Mouse (Mus musculus) cerebellum, adult 2 months (tissue): Measurements from ENCODE around the gene 3110040M04Rik. TPM values are rescaled to one million over a fixed set of nuclear protein-coding genes. Genes with fewer than 3 reads are reported as not detected.
A peak's percentile ranks its signal among the peaks of the same experiment; 100 is the strongest.
"Not testable (repeated sequence)": the region's sequence is repeated elsewhere in the genome, so short reads cannot be mapped to it uniquely, and the experiment has no call there.

Experiments
- DNase-seq, 2 experiments: peaks; one replicate each; pipeline ENCODE4 v3.0.0; 2021
- H3K27ac ChIP-seq: fragments of 200-500 bp; 2 replicates; pipeline ENCODE4 v1.5.1; 2012; ENCODE audit warnings: low read length, control low read depth, inconsistent platforms; ENCODE audit not compliant: insufficient read depth
- H3K27me3 ChIP-seq: fragments of 200-500 bp; 2 replicates; pipeline ENCODE4 v1.6.1; 2012; ENCODE audit warnings: inconsistent platforms, mild to moderate bottlenecking, low read length, moderate library complexity; ENCODE audit not compliant: control insufficient read depth, insufficient read depth
- H3K4me1 ChIP-seq: fragments of 200-500 bp; 2 replicates; pipeline ENCODE4 v1.6.1; 2011; ENCODE audit warnings: low read length; ENCODE audit not compliant: control insufficient read depth, insufficient read depth
- H3K4me3 ChIP-seq: fragments of 200-500 bp; replicated peaks from 2 replicates; pipeline ENCODE3; 2011; ENCODE audit warnings: mild to moderate bottlenecking, low read depth, low read length, control low read depth; ENCODE audit not compliant: insufficient read depth
- CTCF ChIP-seq: fragments of 200-500 bp; IDR thresholded peaks from 2 replicates; pipeline ENCODE4 v1.5.1; 2011; ENCODE audit warnings: low read depth, mild to moderate bottlenecking, control low read depth, low read length, moderate library complexity, borderline replicate concordance; ENCODE audit not compliant: insufficient read depth
- POLR2A ChIP-seq: fragments of 200-500 bp; IDR thresholded peaks from 2 replicates; pipeline ENCODE4 v1.6.1; 2011; ENCODE audit warnings: low read length, control low read depth, borderline replicate concordance; ENCODE audit not compliant: insufficient read depth
- WGBS: fragments of 180-500 bp; shearing (Covaris S2); methylation state at CpG from one replicate; pipeline ENCODE4 v1.1.7; 2018; 5-methylcytosine and 5-hydroxymethylcytosine counted together
- polyA plus RNA-seq: library from polyadenylated mRNA; depleted of rRNA; stranded (reverse); fragments of >200 nt; gene quantifications from 2 replicates; pipeline ENCODE4 v1.2.3, GENCODE M21; 2012

The 3110040M04Rik gene
- polyA plus RNA-seq, 1 experiment, result not detected

GRCm38 (mm10) chr1:151167297-151168047 is 36.4 kb upstream of the 3110040M04Rik start:
- Histone ChIP-seq H3K4me1 (no peaks in the 10 kb centered on the region), H3K27ac (no peak overlapping the region), H3K27me3 (no peaks in the 10 kb centered on the region), H3K4me3 (no peak overlapping the region)
- TF ChIP-seq CTCF (no peak), POLR2A (no peak)
- DNase-seq, result peak in 1 of 2 experiments; percentile 2
- 31% methylated on average over 12 of the region's 12 CpGs for WGBS

DNA sequence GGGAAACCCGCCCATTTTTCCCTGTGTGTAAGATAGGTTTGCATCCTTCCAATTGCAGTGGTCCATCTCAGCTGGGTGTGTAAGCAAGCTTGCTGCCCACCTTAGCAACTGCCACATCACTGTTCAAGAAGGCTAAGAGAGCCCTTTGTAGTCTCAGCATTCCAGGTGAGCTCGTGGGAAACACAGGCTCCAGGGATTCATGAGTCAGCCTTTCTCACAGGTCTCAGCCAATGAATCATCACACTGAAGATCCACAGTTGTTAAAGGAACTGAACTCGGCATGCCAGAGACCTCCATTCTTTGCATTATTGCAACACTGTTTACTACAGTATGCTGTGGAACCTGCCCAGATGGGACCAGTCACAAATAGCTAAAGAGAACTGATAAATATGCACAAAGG is 35.3 kb upstream of the 3110040M04Rik start:
- no peak for DNase-seq
- TF ChIP-seq CTCF (no peak), POLR2A (no peak)
- no peak overlapping the region for H3K27ac ChIP-seq
- 77% methylated on average over 3 of the region's 3 CpGs for WGBS
- H3K4me3 ChIP-seq, result no peak overlapping the region
- H3K4me1 ChIP-seq, result no peaks in the 10 kb centered on the region
- no peaks in the 10 kb centered on the region for H3K27me3 ChIP-seq

DNA sequence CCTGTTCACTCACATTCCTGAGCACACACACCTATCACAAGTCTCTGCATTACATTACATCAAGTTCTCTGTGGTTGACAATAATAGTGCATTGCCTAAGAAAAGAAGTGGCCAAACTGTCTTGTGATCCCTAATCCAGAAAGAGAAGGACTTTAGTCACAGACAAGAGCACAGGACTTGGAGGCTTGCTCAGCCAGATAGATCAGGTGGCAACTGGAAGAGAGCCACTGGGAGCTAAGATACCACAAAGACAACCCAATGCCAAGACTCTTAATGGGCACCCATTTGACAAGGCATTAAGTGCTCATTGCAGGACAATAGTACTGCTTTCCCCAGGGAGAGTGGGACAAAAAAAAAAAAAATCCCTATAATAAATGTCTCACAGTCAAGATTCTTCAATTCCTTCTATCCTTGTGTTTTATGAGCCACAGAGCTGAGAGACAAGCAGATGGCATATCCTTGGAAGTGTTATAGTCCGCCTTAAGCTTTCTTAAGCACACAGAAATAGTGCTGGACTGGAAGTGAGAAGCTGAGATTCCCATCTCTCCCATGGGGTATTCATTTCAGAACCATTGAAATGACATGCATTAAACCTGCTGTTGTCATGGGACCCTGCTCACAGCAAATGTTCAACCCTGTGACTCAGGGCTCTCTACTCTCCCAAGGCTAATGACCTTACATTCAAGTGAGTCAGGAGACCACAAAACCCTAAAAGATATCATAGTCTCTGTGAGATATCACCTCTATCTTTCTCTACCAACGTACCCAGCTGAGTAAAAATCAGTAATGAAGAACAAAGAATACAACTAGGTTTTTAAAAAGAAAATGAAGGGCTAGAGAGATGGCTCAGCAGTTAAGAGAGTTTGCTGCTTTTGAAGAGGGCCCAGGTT is 32.1 kb upstream of the 3110040M04Rik start:
- Histone ChIP-seq H3K4me3 (no peak overlapping the region), H3K27me3 (no peaks in the 10 kb centered on the region), H3K27ac (no peak overlapping the region), H3K4me1 (no peaks in the 10 kb centered on the region)
- TF ChIP-seq POLR2A, result no peak
- TF ChIP-seq CTCF, result no peak
- no peak for DNase-seq
- WGBS, result 77% methylated on average over 2 of the region's 2 CpGs

DNA sequence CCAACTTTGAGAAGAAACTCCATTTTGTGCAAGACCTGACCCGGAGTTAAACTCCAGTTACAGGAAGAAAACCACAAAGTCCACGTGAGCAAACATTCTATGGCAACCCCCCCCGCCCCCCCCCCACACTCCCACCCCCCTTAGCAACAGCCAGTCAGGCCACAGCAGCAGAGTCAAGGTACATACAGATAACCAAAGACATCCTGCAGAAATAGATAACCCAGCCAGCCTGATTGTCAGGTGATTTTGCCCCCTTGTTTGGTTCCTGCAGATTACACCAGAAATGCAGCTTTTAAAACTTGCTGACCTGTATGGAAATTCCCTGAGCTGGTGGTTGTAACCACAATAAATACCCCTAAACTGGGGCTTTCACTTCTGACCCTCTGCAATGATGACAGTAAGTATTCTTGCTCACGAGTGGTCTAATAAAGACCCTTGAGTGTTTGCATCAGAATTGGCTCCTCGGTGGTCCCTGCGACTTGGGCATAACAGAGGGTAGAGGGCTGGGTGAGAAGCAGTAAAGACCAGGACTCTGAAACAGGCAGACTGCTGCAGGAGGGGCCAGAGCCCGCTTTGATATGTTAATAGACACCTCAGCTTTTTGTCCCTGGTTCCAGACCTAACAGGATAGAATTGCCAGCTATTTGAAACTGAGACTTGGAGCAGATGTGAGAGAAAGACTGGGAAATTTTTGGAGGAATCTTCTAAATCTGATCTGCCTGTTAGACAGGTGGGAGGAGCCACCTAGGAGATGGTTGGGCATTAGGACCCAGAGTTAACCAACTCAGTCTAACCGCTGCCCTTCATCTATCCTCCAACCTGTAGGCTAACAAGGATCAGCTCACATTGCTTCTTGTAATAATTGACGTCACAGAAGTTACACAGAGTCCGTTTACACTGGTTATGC is 26.6 kb upstream of the 3110040M04Rik start:
- H3K27ac ChIP-seq, result no peak overlapping the region
- no peaks in the 10 kb centered on the region for H3K4me1 ChIP-seq
- H3K27me3 ChIP-seq, result no peaks in the 10 kb centered on the region
- WGBS, result 16% methylated on average over 10 of the region's 10 CpGs
- H3K4me3 ChIP-seq, result peak overlapping the region; percentile 44
- no peak for TF ChIP-seq POLR2A
- TF ChIP-seq CTCF, result no peak
- peak in 1 of 2 experiments; percentile 8 for DNase-seq

DNA sequence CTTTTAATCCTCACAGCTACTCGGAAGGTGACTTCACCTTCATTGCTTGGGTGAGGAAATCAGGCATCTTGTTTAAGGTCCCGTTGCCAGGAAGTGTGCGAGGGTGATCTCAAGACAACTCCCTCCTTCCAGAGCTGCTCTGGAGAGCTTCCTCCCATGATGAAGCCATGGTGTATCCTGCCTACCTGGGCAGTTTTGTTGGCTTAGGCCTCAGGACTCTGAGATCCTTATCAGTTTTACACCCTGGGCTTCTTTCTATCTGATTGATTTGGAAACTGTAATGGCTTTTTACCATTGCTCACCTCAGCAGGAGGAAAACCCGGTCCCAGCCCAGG is 26.0 kb upstream of the 3110040M04Rik start:
- Histone ChIP-seq H3K27ac (no peak overlapping the region), H3K27me3 (no peaks in the 10 kb centered on the region), H3K4me1 (no peaks in the 10 kb centered on the region), H3K4me3 (peak overlapping the region; percentile 44)
- TF ChIP-seq POLR2A, result no peak
- TF ChIP-seq CTCF, result no peak
- WGBS, result 13% methylated on average over 4 of the region's 4 CpGs
- no peak for DNase-seq

DNA sequence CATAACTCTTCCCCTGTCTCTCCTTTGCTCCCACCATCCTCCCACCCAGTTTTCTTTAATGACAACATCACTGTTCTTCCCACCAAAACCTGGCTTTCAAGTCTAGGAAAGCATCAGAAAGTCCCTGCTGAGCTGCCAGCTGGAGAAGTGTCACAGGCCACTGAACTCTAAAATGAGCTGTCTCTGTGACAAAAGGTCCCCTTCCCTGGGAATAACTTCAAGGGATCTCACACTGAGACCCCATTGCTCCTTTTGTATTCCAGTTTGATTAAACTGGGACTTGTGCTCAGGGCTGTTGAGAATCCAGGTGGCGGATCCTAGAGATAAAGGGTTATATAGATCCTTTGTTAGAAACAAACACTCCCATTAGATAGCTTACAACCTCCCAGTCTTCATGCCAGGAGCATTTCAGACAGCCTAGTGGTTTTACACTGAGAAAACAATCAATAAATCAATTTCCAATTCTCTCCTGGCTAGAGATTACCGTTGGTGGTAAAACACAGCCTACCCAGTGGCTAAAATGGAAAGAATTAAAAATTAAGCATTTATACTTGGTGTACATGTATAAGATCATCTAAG is 25.3 kb upstream of the 3110040M04Rik start:
- Histone ChIP-seq H3K4me3 (no peak overlapping the region), H3K27ac (no peak overlapping the region), H3K4me1 (no peaks in the 10 kb centered on the region), H3K27me3 (no peaks in the 10 kb centered on the region)
- TF ChIP-seq CTCF (no peak), POLR2A (no peak)
- 57% methylated on average over 2 of the region's 2 CpGs for WGBS
- no peak for DNase-seq

DNA sequence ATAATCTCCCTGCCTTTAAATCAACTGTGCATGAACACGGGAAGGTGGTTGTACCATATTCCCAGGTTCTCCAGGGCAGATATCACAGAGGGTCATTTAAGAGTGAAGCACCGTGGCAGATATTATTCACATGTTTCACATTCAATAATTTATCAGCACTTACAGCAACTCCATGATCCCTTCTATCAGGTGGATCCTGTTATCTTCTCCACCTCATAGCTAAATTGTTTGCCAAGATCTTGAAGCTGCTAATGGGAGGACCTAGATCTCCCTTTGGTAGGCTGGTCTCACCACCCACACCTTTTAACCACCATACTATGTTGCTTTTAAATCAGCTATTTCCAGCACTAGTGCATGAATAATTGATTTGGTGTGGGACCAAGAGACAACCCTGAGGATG is 23.8 kb upstream of the 3110040M04Rik start:
- DNase-seq, result no peak
- 84% methylated on average over 2 of the region's 2 CpGs for WGBS
- Histone ChIP-seq H3K27ac (no peak overlapping the region), H3K27me3 (no peaks in the 10 kb centered on the region), H3K4me3 (no peak overlapping the region), H3K4me1 (no peaks in the 10 kb centered on the region)
- TF ChIP-seq POLR2A, result no peak
- TF ChIP-seq CTCF, result no peak

DNA sequence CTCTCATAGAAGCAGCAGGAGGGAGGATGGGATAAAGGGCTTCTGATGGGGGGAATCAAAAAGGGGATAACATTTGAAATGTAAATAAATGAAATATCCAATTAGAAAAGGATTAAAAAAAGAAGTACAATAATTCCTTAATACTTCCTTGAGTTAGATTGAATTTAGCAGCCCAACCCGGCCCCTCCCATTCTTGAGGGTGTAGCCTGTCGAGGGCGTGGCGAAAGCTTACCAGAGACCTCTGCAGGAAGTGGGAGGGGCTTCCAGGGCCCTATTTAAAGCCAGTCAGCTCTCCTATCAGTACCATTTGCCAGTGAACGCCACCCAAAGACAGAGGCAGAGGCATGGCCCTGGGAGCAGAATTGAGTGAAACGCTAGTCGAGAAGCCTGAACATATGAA is 21.7 kb upstream of the 3110040M04Rik start, which contains the start of gene Gm47985:
TSS of gene Gm47985 (plus strand) at position 272 of the 400 bp plus-strand sequence.
- H3K27me3 ChIP-seq, H3K4me1 ChIP-seq, H3K27ac ChIP-seq, DNase-seq, H3K4me3 ChIP-seq: not testable (repeated sequence)
- no CpG with 5 or more reads among the region's 7 CpGs for WGBS

DNA sequence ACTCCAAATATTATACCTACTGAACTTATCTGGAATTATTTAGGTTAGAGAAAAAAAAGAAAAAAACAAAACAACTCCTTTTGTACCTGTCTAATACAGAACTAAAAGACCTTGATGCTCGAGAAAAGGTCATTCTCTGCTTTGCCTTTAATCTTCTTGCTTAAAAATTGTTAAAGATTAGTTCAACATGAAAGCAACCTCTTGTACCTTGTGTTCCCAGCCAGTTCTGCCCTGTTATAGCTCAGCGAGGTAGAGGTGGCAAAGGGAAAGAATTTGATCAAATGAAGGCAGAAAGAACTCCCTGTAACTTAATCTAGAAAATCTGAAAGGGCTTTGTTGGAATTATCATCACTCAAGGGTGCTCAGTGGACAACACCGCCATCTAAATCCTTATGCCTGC is 17.7 kb upstream of the 3110040M04Rik start:
- WGBS, result 73% methylated on average over 3 of the region's 3 CpGs

DNA sequence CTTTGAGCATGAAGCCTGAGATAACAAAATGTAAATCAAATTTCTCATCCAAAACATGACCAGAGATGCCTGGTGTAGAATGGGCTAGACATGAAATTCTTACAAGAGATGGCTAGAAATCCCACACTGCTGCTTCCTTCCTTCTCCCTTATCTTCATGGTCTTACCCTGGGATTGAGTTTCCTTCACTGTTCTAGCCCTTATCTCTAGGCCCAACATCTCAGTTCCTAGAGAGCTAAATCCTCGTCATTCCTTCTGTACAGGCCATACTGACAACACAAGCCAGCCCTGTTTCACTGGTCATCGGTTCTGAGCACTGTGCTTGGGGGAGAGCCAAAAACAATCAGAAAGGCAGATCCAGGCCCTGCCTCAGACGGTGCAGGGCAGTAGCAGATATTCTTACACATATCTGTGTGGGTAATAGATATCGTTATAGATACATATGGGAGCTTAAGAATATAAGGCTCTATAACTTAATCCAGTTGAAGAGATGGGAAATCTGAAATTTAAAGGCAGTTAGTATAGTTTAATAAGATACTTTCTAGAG is 17.0 kb upstream of the 3110040M04Rik start:
- not testable (repeated sequence) for H3K27me3 ChIP-seq, H3K27ac ChIP-seq, H3K4me1 ChIP-seq, H3K4me3 ChIP-seq, DNase-seq
- 50% methylated on average over 4 of the region's 4 CpGs for WGBS

More for the DNA sequence above, 17.7 kb upstream of the 3110040M04Rik start:
- DNase-seq, H3K4me1 ChIP-seq, H3K27ac ChIP-seq, H3K4me3 ChIP-seq, H3K27me3 ChIP-seq: not testable (repeated sequence)
